Mouse (Mus musculus) hindbrain, embryonic 11.5 days (tissue): ENCODE data around the gene Olfr68. TPM values are rescaled to one million over a fixed set of nuclear protein-coding genes. Genes with fewer than 3 reads are reported as not detected.
"Not testable (repeated sequence)": the region's sequence is repeated elsewhere in the genome, so short reads cannot be mapped to it uniquely, and the experiment has no call there.

Experiments used
- ATAC-seq: fragments of 200-750 bp; cut with Nextera tagmentation; 2 replicates; pipeline ENCODE4 v1.8.0; 2017; ENCODE audit warnings: mild to moderate bottlenecking, moderate TSS enrichment, moderate library complexity; ENCODE audit not compliant: low FRiP score
- DNase-seq: peaks from one replicate; pipeline ENCODE4 v3.0.0-alpha.2; 2015; ENCODE audit warnings: low spot score
- H3K27ac ChIP-seq: fragments of 300-500 bp; sonication (generic); 2 replicates; pipeline ENCODE4 v1.5.1; 2014; ENCODE audit warnings: mild to moderate bottlenecking, low read depth, low read length
- H3K27me3 ChIP-seq: fragments of 300-500 bp; sonication (generic); 2 replicates; pipeline ENCODE4 v1.6.1; 2014; ENCODE audit warnings: mild to moderate bottlenecking, low read length, moderate library complexity, mixed read lengths; ENCODE audit not compliant: control insufficient read depth, insufficient read depth
- H3K36me3 ChIP-seq: fragments of 300-500 bp; sonication (generic); 2 replicates; pipeline ENCODE4 v1.6.1; 2014; ENCODE audit warnings: mild to moderate bottlenecking, low read length, moderate library complexity, mixed read lengths; ENCODE audit not compliant: control insufficient read depth, insufficient read depth
- H3K4me1 ChIP-seq: fragments of 300-500 bp; sonication (generic); replicated peaks from 2 replicates; pipeline ENCODE4 v1.6.1; 2014; ENCODE audit warnings: low read length, mixed read lengths; ENCODE audit not compliant: control insufficient read depth, insufficient read depth
- H3K4me2 ChIP-seq: fragments of 300-500 bp; sonication (generic); replicated peaks from 2 replicates; pipeline ENCODE4 v1.6.1; 2014; ENCODE audit warnings: mild to moderate bottlenecking, low read depth, low read length
- H3K4me3 ChIP-seq: fragments of 300-500 bp; sonication (generic); 2 replicates; pipeline ENCODE4 v1.5.1; 2014; ENCODE audit warnings: low read depth, low read length
- H3K9ac ChIP-seq: fragments of 300-500 bp; sonication (generic); 2 replicates; pipeline ENCODE4 v1.6.1; 2014; ENCODE audit warnings: low read depth, low read length
- H3K9me3 ChIP-seq: fragments of 300-500 bp; sonication (generic); 2 replicates; pipeline ENCODE4 v1.6.1; 2016; ENCODE audit warnings: low read length; ENCODE audit not compliant: control insufficient read depth
- WGBS: fragments of 180-500 bp; shearing (Covaris S2); extraction: QIAGEN DNeasy Blood & Tissue Kit; methylation state at CpG from one replicate; pipeline ENCODE4 v1.1.7; 2014; 5-methylcytosine and 5-hydroxymethylcytosine counted together
- polyA plus RNA-seq: library from polyadenylated mRNA; unstranded; fragments of >200 nt; fragmentation: Nextera tagmentation; extraction: Ambion mirVana; gene quantifications from 2 replicates; pipeline ENCODE4 v1.2.1, GENCODE M21; 2014

Olfr68 gene
- not detected in 2 replicates for polyA plus RNA-seq

- Histone ChIP-seq H3K27ac (no peak within 1 kb of the TSS), H3K4me3 (no peak within 1 kb of the TSS), H3K36me3 (no peaks in the 10 kb centered on the region), H3K4me2 (no peak within 1 kb of the TSS), H3K9me3 (no peaks in the 10 kb centered on the region), H3K27me3 (no peaks in the 10 kb centered on the region), H3K4me1 (no peaks in the 10 kb centered on the region), H3K9ac (no peak within 1 kb of the TSS)
- DNase-seq (no peak), ATAC-seq (no peak)
- 79% methylated on average over 3 of the region's 3 CpGs for WGBS
Measured at GRCm38 (mm10) chr7:103779598-103779997, at the start of gene Olfr68. Olfr68 (minus strand) TSS chr7:103779698.

GRCm38 (mm10) chr7:103827808-103828207 lies 48.3 kb upstream of the Olfr68 start, which contains the start of gene Hbb-bs:
Hbb-bs (minus strand) TSS chr7:103828096.
- H3K27ac ChIP-seq, result no peak within 1 kb of the TSS
- no peak within 1 kb of the TSS for H3K4me3 ChIP-seq
- no peak within 1 kb of the TSS for H3K9ac ChIP-seq
- H3K4me2 ChIP-seq, result no peak within 1 kb of the TSS
- no peak for DNase-seq
- H3K36me3 ChIP-seq, result no peaks in the 10 kb centered on the region
- no peak for ATAC-seq
- no peaks in the 10 kb centered on the region for H3K4me1 ChIP-seq
- H3K27me3 ChIP-seq, result no peaks in the 10 kb centered on the region
- no peaks in the 10 kb centered on the region for H3K9me3 ChIP-seq
- 98% methylated on average over 4 of the region's 4 CpGs for WGBS

- H3K9me3 ChIP-seq, ATAC-seq, H3K4me2 ChIP-seq, H3K4me3 ChIP-seq, DNase-seq, H3K27ac ChIP-seq, H3K36me3 ChIP-seq, H3K27me3 ChIP-seq, H3K9ac ChIP-seq, H3K4me1 ChIP-seq: not testable (repeated sequence)
- no CpG with 5 or more reads among the region's 2 CpGs for WGBS
Measured at GRCm38 (mm10) chr7:103827139-103827538, 47.6 kb upstream of the Olfr68 start.

- no peak overlapping the region for H3K4me2 ChIP-seq
- ATAC-seq, result no peak
- no peaks in the 10 kb centered on the region for H3K36me3 ChIP-seq
- no peaks in the 10 kb centered on the region for H3K4me1 ChIP-seq
- H3K9ac ChIP-seq, result no peak overlapping the region
- H3K27me3 ChIP-seq, result no peaks in the 10 kb centered on the region
- no peak for DNase-seq
- WGBS, result 68% methylated on average over 3 of the region's 3 CpGs
- no peak overlapping the region for H3K27ac ChIP-seq
- H3K9me3 ChIP-seq, result no peaks in the 10 kb centered on the region
- H3K4me3 ChIP-seq, result no peak overlapping the region
Measured at GRCm38 (mm10) chr7:103826255-103826887, 46.9 kb upstream of the Olfr68 start.

DNA sequence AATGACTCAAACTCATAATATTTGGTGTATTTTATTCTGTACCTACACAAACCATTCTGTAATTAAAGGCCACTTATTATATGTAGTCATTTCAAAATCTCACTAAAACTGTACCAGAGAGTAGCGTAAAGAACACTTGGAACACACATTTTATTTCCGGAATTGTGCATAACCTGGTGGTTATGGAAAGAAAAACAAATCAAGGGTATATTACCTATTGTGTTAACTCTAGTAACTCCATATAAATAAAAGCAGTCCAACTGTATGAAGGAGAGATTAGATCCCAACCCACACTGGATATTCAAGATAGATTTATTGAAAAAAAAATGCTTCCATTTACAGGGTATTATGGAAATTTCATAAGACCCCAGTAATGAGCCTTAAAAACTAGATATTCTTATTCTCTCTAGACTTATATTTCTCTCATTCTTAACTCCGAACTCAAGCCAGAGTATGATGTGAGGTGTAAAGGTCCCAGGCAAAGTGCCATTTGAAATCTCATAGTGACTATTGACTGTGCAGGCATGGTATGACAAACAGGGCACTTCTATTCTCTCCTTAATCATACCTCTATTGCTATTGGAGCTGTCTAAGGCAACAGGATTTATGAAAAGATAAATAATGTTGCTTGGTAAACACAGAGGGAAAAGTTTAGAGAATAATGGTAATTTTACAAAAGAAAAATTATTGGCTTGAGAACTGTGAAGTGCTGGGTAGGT lies 46.2 kb upstream of the Olfr68 start:
- WGBS, result 92% methylated on average over 3 of the region's 3 CpGs
- no peaks in the 10 kb centered on the region for H3K36me3 ChIP-seq
- no peak for ATAC-seq
- no peaks in the 10 kb centered on the region for H3K27me3 ChIP-seq
- DNase-seq, result no peak
- no peak overlapping the region for H3K4me3 ChIP-seq
- no peak overlapping the region for H3K4me2 ChIP-seq
- H3K27ac ChIP-seq, result no peak overlapping the region
- H3K4me1 ChIP-seq, result no peaks in the 10 kb centered on the region
- H3K9ac ChIP-seq, result no peak overlapping the region
- no peaks in the 10 kb centered on the region for H3K9me3 ChIP-seq

DNA sequence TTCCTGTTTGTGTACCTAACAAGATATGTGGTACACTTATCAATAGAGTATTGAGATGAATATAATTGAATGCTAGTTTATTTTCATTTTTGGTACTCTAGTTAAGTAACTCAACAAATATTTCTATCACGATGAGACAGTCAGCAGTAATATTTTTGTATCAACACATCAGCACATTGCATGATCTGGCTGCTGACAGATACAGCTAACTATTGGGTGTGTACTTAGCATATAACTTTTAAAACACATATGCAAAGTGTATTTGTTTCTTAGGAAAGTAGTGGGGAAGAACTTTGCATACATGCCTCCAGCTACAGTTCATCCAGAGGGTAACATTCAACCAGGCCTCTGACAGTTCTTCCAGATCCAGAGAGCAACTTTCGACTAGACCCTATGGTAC lies 45.1 kb upstream of the Olfr68 start:
- Histone ChIP-seq H3K4me1 (no peaks in the 10 kb centered on the region), H3K27me3 (no peaks in the 10 kb centered on the region), H3K9ac (no peak overlapping the region), H3K36me3 (no peaks in the 10 kb centered on the region), H3K4me2 (no peak overlapping the region), H3K4me3 (no peak overlapping the region), H3K9me3 (no peaks in the 10 kb centered on the region), H3K27ac (no peak overlapping the region)
- WGBS, result 91% methylated on average over 2 of the region's 2 CpGs
- no peak for ATAC-seq
- no peak for DNase-seq

DNA sequence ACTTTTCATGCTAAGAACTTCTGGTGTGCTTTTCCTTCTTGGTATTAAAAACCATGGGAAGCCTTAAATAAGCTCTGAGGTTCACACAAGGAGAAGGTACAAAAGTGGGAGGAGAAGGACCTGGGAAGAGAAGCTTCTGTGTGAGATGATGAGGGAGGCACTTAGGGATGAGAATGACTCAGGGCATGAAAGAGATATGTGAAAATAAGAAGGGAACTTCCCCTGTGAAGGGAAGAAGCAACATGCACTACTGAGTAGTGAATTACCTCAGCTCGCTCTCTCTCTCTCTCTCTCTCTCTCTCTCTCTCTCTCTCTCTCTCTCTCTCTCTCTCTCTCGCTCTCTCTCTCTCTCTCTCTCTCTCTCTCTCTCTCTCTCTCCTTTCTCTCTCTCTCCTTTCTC lies 35.6 kb upstream of the Olfr68 start:
- H3K4me3 ChIP-seq, ATAC-seq, H3K4me2 ChIP-seq, H3K36me3 ChIP-seq, H3K27ac ChIP-seq, DNase-seq, H3K9me3 ChIP-seq, H3K9ac ChIP-seq, H3K27me3 ChIP-seq, H3K4me1 ChIP-seq: not testable (repeated sequence)
- WGBS, result 100% methylated on average over 1 of the region's 2 CpGs

- H3K4me1 ChIP-seq, result no peaks in the 10 kb centered on the region
- ATAC-seq, result no peak
- no peaks in the 10 kb centered on the region for H3K27me3 ChIP-seq
- no peak within 1 kb of the TSS for H3K4me3 ChIP-seq
- no peak for DNase-seq
- H3K36me3 ChIP-seq, result no peaks in the 10 kb centered on the region
- 87% methylated on average over 3 of the region's 3 CpGs for WGBS
- H3K9me3 ChIP-seq, result no peaks in the 10 kb centered on the region
- no peak within 1 kb of the TSS for H3K27ac ChIP-seq
- no peak within 1 kb of the TSS for H3K9ac ChIP-seq
- H3K4me2 ChIP-seq, result no peak within 1 kb of the TSS
Measured at GRCm38 (mm10) chr7:103813766-103814165, 34.3 kb upstream of the Olfr68 start, which contains the start of gene Hbb-bt. Hbb-bt (minus strand) TSS chr7:103813996.

GRCm38 (mm10) chr7:103813152-103813551 lies 33.7 kb upstream of the Olfr68 start:
- no CpG with 5 or more reads among the region's 3 CpGs for WGBS
- H3K4me1 ChIP-seq, H3K4me2 ChIP-seq, H3K27ac ChIP-seq, H3K36me3 ChIP-seq, H3K9me3 ChIP-seq, ATAC-seq, H3K4me3 ChIP-seq, H3K27me3 ChIP-seq, DNase-seq, H3K9ac ChIP-seq: not testable (repeated sequence)
